Mouse (Mus musculus) neural tube, embryonic 14.5 days (tissue): ENCODE results near the gene Acsm5. TPM values are rescaled to one million over a fixed set of nuclear protein-coding genes. Genes with fewer than 3 reads are reported as not detected.
"Not testable (repeated sequence)": the region's sequence is repeated elsewhere in the genome, so short reads cannot be mapped to it uniquely, and the experiment has no call there.

ENCODE experiments used
- ATAC-seq: fragments of 200-750 bp; cut with Nextera tagmentation; 2 replicates; pipeline ENCODE4 v1.8.0; 2017; ENCODE audit warnings: low read depth, mild to moderate bottlenecking, moderate TSS enrichment, moderate library complexity
- H3K27ac ChIP-seq: fragments of 300-500 bp; sonication (generic); 2 replicates; pipeline ENCODE4 v1.5.1; 2014; ENCODE audit warnings: low read depth, mild to moderate bottlenecking, control low read depth, low read length, moderate library complexity, mixed read lengths
- H3K27me3 ChIP-seq: fragments of 300-500 bp; sonication (generic); 2 replicates; pipeline ENCODE4 v1.6.1; 2014; ENCODE audit warnings: low read length; ENCODE audit not compliant: control insufficient read depth, insufficient read depth
- H3K36me3 ChIP-seq: fragments of 300-500 bp; sonication (generic); 2 replicates; pipeline ENCODE4 v1.6.1; 2014; ENCODE audit warnings: low read length, mixed read lengths; ENCODE audit not compliant: control insufficient read depth, insufficient read depth
- H3K4me1 ChIP-seq: fragments of 300-500 bp; sonication (generic); 2 replicates; pipeline ENCODE4 v1.6.1; 2014; ENCODE audit warnings: low read length; ENCODE audit not compliant: control insufficient read depth, insufficient read depth
- H3K4me2 ChIP-seq: fragments of 300-500 bp; sonication (generic); 2 replicates; pipeline ENCODE4 v1.6.1; 2014; ENCODE audit warnings: mild to moderate bottlenecking, low read depth, low read length, control low read depth
- H3K4me3 ChIP-seq: fragments of 300-500 bp; sonication (generic); 2 replicates; pipeline ENCODE4 v1.5.1; 2014; ENCODE audit warnings: low read depth, low read length, control low read depth, mixed read lengths
- H3K9ac ChIP-seq: fragments of 300-500 bp; sonication (generic); replicated peaks from 2 replicates; pipeline ENCODE4 v1.6.1; 2014; ENCODE audit warnings: low read depth, mild to moderate bottlenecking, control low read depth, low read length, mixed read lengths
- H3K9me3 ChIP-seq: fragments of 300-500 bp; sonication (generic); 2 replicates; pipeline ENCODE4 v1.6.1; 2016; ENCODE audit warnings: low read length; ENCODE audit not compliant: control insufficient read depth
- WGBS: fragments of 180-500 bp; shearing (Covaris S2); extraction: QIAGEN DNeasy Blood & Tissue Kit; methylation state at CpG from one replicate; pipeline ENCODE4 v1.1.7; 2014; 5-methylcytosine and 5-hydroxymethylcytosine counted together
- polyA plus RNA-seq: library from polyadenylated mRNA; unstranded; fragments of >200 nt; fragmentation: Nextera tagmentation; extraction: Ambion mirVana; gene quantifications from 2 replicates; pipeline ENCODE4 v1.2.1, GENCODE M21; 2014

Gene Acsm5
- polyA plus RNA-seq, 1 experiment from 2014 or later: 0.08 TPM

GRCm38 (mm10) chr7:119560452-119560835 is 41.2 kb downstream of the Acsm5 start:
- H3K4me3 ChIP-seq: no peak overlapping the region
- no peak overlapping the region for H3K9ac ChIP-seq
- ATAC-seq: no peak
- H3K27ac ChIP-seq: no peak overlapping the region
- no peak overlapping the region for H3K4me2 ChIP-seq
- H3K4me1 ChIP-seq: no peaks in the 10 kb centered on the region
- no peaks in the 10 kb centered on the region for H3K36me3 ChIP-seq
- no peaks in the 10 kb centered on the region for H3K9me3 ChIP-seq
- 83% methylated on average over 3 of the region's 3 CpGs for WGBS
- no peaks in the 10 kb centered on the region for H3K27me3 ChIP-seq

GRCm38 (mm10) chr7:119561441-119561840 is 42.2 kb downstream of the Acsm5 start:
- H3K9me3 ChIP-seq: no peaks in the 10 kb centered on the region
- no peaks in the 10 kb centered on the region for H3K27me3 ChIP-seq
- ATAC-seq: no peak
- H3K27ac ChIP-seq: no peak overlapping the region
- H3K4me3 ChIP-seq: no peak overlapping the region
- WGBS: 57% methylated on average over 4 of the region's 4 CpGs
- no peaks in the 10 kb centered on the region for H3K36me3 ChIP-seq
- no peaks in the 10 kb centered on the region for H3K4me1 ChIP-seq
- H3K4me2 ChIP-seq: no peak overlapping the region
- H3K9ac ChIP-seq: no peak overlapping the region

GRCm38 (mm10) chr7:119562476-119562875 is 43.2 kb downstream of the Acsm5 start:
- not testable (repeated sequence) for H3K36me3 ChIP-seq, H3K27ac ChIP-seq, H3K4me1 ChIP-seq, H3K9me3 ChIP-seq, H3K4me2 ChIP-seq, H3K9ac ChIP-seq, H3K27me3 ChIP-seq, ATAC-seq, H3K4me3 ChIP-seq
- 90% methylated on average over 2 of the region's 2 CpGs for WGBS

- H3K9ac ChIP-seq: no peak overlapping the region
- H3K4me3 ChIP-seq: no peak overlapping the region
- no peaks in the 10 kb centered on the region for H3K36me3 ChIP-seq
- H3K4me2 ChIP-seq: no peak overlapping the region
- no peak for ATAC-seq
- H3K27me3 ChIP-seq: no peaks in the 10 kb centered on the region
- no peak overlapping the region for H3K27ac ChIP-seq
- no peaks in the 10 kb centered on the region for H3K4me1 ChIP-seq
- no peaks in the 10 kb centered on the region for H3K9me3 ChIP-seq
- 72% methylated on average over 3 of the region's 3 CpGs for WGBS
Observed at GRCm38 (mm10) chr7:119594530-119595107, 75.4 kb downstream of the Acsm5 start.

Other genes starting within 250 kb of the Acsm5 start
- gene Gp2, start 60.2 kb upstream of the Acsm5 start, polyA plus RNA-seq: not detected in 2 replicates
- not detected in 2 replicates for gene Umod, start 40.2 kb upstream of the Acsm5 start, polyA plus RNA-seq
- gene Pdilt, start 4.0 kb downstream of the Acsm5 start, polyA plus RNA-seq: 0.19 and 0.47 TPM in 2 replicates
- not detected in 2 replicates for gene Acsm2, start 34.9 kb downstream of the Acsm5 start, polyA plus RNA-seq
- not detected in 2 replicates for gene Acsm1, start 87.6 kb downstream of the Acsm5 start, polyA plus RNA-seq
- not detected in 2 replicates for gene Acsm4, start 170.6 kb downstream of the Acsm5 start, polyA plus RNA-seq
- gene Thumpd1, start 201.3 kb downstream of the Acsm5 start, polyA plus RNA-seq: 67.8 and 79.0 TPM in 2 replicates
- 0.16 and 0.27 TPM in 2 replicates for gene Acsm3, start 241.5 kb downstream of the Acsm5 start, polyA plus RNA-seq